Mouse (Mus musculus) hindbrain, embryonic 16.5 days (tissue): ENCODE measurements around the gene Naip5. TPM values are rescaled to one million over a fixed set of nuclear protein-coding genes. Genes with fewer than 3 reads are reported as not detected.

ENCODE experiments used
- polyA plus RNA-seq: library from polyadenylated mRNA; unstranded; fragments of >200 nt; fragmentation: Nextera tagmentation; extraction: Ambion mirVana; gene quantifications from 2 replicates; pipeline ENCODE4 v1.2.1, GENCODE M21; 2015

Gene Naip5
- polyA plus RNA-seq, 1 experiment from 2014 or later: 0.09 TPM

Other genes with a start within 250 kb of the Naip5 start
- 39.2 and 41.8 TPM in 2 replicates for gene Mccc2, start 230.7 kb downstream of the Naip5 start, polyA plus RNA-seq
- 19.6 and 24.1 TPM in 2 replicates for gene Bdp1, start 142.3 kb downstream of the Naip5 start, polyA plus RNA-seq
- 338 and 344 TPM in 2 replicates for gene Serf1, start 138.3 kb downstream of the Naip5 start, polyA plus RNA-seq
- 35.4 and 43.8 TPM in 2 replicates for gene Smn1, start 121.5 kb downstream of the Naip5 start, polyA plus RNA-seq
- 0.11 and 0.19 TPM in 2 replicates for gene Naip2, start 44.2 kb downstream of the Naip5 start, polyA plus RNA-seq
- gene Naip6, start 71.4 kb upstream of the Naip5 start, polyA plus RNA-seq: 0.09 and 0.11 TPM in 2 replicates
- gene Naip1, start 206.5 kb upstream of the Naip5 start, polyA plus RNA-seq: 0.05 and 0.15 TPM in 2 replicates
- 68.3 and 69.2 TPM in 2 replicates for gene Gtf2h2, start 246.3 kb upstream of the Naip5 start, polyA plus RNA-seq